Mouse (Mus musculus) spleen, postnatal 36 days (tissue): Measurements from ENCODE around the gene Psmg1.
"Not testable (repeated sequence)": the region's sequence is repeated elsewhere in the genome, so short reads cannot be mapped to it uniquely, and the experiment has no call there.

Source experiments
- DNase-seq, 2 experiments: peaks; one replicate each; pipeline ENCODE4 v3.0.0; 2022; ENCODE audit warnings: low spot score in 2 of 2, mixed read lengths in 1 of 2

Gene Psmg1

DNA sequence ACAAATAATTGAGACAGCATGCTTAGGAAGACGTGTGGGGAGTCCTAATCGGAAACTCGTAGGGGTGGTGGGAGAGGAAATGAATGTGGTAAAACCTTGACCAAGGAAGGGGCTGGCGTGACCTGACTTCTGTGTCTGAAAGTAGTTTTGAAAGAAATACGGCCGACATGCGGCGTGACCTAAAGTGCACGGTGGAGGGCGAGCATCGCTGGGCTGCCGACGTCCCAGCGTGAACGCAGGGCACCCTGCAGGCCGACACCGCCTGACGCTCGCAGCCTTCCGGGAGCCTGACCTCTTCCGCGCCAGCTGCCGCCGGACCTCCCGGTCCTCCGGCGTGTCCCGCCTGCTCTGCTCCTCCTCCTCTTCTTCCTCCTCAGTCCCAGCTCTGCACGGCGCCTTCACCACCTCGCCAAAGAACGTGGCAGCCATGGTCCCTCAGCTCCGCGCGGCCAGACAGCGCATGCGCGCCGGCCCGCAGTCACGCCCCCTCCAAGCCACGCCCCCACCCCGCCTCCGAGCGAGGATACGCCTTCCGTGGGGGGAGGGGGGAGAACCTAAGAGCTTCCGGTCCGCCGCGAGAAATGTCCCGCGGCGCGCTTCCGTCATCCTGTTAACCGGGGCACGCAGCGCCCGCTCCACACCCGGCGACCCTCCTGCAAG is at the start of gene Psmg1:
Gene Psmg1 (minus strand): TSS at position 499 of the 660 bp plus-strand sequence.
- DNase-seq = peak; percentile 92 to 94

DNA sequence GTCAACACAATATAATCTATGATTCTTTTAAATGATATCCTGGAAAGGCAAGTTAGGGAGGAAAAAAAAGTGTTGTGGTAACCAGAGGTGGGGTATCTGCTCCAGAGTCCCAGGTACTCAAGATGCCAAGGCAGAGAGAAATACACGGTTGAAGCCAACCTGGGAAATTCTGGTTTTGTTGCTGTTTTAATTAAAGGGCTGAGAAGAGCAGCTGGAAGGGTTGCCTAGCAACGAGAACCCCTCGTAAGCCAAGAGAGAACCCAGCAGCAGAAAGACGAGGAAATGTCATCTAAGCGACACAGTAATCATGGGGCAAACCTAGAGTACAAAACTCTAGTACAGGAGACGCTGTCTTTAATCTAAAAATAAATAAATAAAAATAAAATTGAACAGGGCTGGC is 48.8 kb upstream of the Psmg1 start:
- no peak for DNase-seq

DNA sequence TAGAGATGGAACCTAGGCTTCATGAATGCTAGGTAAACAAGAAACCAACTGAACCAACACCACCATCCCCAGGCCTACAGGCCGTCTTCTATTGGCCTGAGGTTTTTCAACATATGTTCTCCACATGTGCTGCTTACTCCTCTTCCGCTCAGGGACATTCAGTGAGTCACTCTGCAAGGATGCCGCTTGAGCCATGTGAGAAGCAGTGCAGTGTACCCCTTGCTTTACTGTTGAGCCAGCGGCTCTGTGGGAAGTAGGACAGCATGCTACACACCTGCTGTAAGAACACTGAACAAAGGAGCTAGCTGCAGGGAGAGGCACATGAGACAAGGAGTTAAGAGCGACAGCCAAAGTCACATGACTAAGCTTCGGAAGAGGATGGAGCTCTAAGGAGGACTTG is 43.7 kb upstream of the Psmg1 start:
- DNase-seq = no peak

DNA sequence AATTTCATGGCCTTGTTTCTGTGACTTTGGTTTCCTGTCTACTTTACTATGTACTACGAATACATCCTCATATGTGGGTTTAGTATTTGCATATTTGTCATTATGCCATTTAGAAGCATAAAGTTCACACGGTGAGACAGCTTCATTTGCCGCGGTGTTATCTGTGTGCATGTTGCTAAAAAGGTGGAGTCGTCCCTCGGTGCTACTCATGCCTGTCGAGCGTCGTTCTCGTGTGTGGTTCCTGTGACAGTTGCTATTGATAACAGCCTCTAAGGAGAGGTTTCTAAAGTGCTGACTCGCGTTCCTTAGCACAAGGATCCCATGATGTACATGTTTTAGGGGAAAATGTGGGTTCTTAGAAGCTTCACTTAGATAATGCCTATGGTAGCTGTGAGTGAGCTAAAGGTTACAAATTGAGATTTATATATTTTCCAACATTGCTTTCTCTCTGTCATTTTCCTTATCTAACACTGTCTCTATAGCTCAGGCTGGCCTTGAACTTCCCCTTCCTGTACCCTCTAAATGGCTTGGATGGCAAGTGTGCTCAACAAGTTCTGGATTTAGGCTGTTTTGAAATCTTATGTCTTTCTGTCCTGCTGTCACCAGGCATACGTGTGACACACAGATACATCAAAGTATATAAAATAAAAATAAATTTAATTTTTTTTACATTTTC is 41.7 kb upstream of the Psmg1 start:
- DNase-seq = peak in 1 of 2 experiments; percentile 8

DNA sequence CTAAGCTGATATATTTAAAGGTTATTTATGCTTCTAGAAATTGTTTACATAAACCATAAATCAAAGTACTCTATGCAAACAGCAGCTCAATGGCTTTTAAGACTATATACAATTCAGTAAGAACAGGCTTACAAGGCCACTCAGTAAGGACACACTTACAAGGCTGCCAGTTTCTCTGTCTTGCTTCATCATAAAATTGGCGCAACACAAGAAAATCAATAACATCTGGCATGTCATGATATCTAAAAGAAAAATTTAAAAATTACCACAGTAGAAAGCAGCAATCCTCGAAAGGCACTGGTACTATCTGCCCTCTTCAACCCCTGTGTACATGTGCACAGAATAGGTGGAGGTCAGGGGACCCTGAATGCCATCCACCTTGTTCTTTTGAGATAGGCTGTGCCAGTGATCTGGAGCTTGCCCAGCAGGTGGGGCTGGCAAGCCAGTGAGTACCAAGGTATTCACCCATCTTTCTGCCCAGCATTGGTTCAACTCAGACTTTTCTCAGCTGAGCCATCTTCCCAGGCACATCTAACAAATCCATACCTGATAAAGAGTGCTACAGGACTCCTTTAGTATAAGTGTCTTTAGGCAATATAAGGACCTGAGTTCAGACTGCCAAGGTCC is 39.8 kb upstream of the Psmg1 start:
- peak; percentile 19 to 25 for DNase-seq

DNA sequence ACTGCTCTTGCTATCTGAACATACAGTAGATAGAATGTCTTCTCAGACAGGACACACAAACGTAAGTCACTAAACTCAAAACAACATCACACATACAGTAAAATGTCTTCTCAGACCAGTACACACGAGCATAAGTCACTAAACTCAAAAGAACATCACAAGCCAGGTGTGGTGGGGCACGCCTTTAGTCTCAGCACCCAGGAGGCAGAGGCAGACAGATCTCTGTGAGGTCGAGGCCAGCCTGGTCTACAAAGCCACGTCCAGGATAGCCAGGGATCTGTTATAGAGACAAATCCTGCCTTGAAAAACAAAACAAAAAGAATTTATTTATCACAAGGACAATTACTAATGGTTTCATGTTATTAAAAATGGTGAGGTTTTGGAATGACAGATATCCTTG is 35.5 kb upstream of the Psmg1 start:
- DNase-seq = no peak

DNA sequence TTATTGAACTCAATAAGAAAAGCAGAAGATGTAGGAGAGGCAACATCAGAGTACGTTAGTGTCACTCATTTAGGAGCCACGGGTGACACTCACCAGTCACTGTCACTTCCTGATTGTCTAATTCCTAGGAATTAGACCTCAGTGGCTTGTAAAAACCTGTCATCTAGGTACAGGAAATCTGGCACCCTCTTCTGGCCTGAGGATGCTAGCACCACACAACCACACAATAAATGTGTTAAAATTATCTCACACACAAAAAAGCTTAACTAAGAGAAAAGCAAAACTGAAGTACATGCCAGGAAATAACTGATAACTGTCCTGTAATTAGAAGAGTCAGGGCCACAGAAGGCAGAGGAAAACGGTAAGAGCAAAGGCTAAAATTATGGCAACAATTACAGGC is 34.5 kb upstream of the Psmg1 start:
- DNase-seq = no peak

DNA sequence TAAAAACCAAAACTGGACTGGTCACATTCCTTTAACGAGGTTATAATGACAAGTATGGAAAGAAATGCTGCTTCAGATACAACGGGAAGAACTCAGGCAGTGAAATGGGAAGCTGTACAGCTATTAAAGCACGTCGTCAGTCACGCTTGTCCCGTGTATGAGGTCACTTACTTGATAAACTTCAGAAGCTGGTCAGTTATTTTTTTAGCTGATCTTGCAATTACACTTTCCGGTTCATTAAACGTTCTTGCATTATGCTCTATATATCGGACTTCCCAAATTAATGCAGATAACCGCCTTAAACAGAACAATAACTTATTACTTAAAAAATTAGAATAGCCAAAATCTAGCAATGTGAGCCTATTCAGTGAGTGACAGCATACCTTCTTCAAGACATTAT is 30.3 kb upstream of the Psmg1 start:
- no peak for DNase-seq

DNA sequence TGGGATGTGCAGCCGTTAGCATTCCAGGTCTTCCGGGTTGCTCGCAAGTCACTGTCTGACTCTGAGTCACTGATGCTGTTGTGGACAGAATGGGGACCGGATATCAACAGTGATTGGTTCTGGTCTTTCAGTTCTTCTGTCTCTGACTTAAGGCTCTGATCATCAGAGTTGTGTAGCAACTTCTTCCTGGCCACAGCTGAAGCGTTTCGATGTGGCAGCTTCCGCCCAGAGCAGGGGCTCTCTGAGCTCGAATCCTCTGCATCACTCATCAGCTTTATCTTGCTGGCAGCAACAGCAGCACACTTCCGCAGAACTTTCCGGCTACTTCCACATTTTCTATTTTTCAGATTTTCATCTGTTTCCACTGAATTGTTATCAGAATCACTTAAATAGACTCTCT is 18.4 kb upstream of the Psmg1 start:
- not testable (repeated sequence) for DNase-seq

DNA sequence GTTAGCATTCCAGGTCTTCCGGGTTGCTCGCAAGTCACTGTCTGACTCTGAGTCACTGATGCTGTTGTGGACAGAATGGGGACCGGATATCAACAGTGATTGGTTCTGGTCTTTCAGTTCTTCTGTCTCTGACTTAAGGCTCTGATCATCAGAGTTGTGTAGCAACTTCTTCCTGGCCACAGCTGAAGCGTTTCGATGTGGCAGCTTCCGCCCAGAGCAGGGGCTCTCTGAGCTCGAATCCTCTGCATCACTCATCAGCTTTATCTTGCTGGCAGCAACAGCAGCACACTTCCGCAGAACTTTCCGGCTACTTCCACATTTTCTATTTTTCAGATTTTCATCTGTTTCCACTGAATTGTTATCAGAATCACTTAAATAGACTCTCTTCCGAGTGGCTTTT is 13.5 kb upstream of the Psmg1 start:
- not testable (repeated sequence) for DNase-seq

DNA sequence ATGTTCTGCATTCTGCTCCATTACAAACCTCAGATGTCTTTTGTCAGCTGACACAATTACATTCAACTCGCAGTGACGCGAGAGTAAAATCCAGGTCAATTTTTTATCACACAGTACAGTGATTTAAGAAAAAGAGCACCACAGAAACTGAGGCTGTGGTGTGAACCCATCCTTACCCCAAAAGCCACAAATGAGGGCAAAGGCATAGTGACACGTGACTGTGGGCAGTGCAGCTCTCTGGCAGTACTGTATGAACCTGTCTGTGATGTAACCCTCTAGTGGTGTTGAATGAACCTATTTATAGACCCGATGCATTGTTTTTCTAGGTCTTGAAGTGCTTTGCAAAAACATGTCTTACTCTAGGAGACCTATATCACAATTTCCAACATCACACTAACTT is 8.5 kb upstream of the Psmg1 start:
- peak in 1 of 2 experiments; percentile 19 for DNase-seq

DNA sequence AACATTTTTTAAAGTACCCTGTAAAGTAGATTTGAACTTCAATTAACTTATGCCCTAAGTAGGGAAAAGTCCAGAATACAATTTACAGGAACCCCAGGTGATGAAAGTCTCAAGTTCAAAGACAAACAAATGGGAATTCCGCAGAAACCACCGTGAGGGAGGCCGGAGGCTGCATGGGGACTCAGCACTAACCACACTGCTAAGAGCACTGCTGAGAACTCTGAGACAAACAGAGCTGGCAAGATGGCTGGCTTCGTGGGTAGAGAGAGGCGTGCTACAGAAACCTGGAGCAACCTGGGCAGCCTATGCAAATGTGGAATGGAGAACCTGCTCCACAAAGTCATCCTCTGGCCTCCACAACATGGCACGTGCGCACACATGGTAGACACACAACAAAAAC is 5.4 kb upstream of the Psmg1 start:
- DNase-seq = no peak

DNA sequence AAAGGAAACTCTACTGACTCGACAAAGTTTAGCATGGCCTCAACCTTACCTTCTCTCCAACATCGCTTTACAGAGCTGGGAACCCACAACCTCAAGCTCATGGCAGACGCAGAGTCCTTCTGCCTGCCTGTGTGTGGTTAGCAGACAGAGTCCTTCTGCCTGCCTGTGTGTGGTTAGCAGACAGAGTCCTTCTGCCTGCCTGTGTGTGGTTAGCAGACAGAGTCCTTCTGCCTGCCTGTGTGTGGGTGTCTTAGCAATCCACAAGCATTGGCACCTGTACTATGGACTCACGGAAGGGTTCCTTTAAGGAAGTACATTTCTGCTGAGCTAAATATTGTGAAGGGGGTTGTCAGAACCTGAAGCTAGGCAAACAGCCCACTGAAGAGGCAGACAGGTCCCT is 3.8 kb upstream of the Psmg1 start:
- DNase-seq = not testable (repeated sequence)

DNA sequence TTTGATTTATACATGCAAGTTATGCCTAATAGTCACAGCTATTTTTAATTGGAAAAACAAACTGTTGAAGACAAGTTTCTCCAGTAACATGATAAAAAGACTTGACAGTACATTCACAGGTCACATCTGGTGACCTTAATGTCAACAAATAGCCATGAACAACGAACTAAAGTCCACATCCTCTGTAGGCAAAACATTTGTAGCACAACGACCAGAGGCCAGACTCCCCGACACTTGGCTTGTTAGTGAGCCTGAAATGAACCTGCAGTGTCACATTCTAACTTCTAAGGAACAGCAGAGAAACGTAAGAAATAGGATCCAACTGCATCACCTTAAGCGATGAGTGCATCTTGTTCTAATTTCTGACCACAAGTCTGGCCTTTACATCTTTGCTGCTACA is 1.8 kb upstream of the Psmg1 start:
- DNase-seq = no peak

DNA sequence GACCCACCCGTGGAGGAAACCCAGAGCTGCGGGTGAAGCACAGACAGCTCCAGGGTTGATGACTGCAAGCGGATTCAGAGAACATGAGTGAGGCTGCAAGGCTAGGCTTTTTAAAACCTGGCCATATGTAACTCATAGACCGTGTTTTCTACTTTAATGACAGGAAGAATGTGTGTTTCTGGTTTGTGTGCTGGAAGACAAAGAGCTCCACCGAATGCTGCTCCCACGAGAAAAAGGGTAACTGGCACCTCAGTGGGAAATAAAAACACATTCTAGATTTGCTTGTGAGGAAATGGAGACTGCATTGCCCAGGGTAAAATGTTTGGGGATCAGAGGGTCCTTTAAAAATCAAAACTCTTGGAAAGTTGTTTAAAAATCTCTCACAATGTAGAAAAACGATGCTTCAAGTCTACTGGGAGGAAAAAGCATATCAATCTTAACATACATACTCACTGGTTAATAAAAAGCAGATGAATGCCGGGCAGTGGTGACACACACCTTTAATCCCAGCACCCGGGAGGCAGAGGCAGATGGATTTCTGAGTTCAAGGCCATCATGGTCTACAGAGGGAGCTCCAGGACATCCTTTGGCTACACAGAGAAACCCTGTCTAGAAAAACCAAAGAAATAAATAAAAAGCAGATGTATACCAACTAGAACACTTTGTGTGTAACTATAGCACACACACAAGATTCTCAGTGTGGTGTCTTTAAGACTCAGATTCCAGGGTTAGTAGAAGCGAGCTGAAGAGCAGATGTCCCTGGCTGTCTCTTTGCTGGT is 551 bp upstream of the Psmg1 start:
- no peak for DNase-seq

DNA sequence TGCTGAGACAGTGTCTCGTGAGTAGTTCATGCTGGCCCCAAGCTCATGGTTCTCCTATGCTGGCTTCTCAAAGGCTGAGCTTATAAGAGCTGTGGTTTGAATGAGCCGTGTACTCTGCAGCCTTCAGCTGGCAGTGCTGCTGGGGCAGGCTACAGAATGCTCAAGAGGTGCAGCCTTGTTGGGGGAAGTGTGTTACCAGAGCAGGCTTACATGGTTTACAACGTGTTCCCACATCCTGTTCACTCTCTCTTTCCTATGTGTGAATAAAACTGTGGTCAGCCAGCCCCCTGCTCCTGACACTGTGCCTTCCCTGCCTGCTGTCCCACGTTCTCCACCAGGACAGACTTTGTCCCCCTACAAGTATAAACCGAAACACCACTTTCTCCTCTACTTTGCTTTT is 5.8 kb downstream of the Psmg1 start:
- peak in 1 of 2 experiments; percentile 9 for DNase-seq

DNA sequence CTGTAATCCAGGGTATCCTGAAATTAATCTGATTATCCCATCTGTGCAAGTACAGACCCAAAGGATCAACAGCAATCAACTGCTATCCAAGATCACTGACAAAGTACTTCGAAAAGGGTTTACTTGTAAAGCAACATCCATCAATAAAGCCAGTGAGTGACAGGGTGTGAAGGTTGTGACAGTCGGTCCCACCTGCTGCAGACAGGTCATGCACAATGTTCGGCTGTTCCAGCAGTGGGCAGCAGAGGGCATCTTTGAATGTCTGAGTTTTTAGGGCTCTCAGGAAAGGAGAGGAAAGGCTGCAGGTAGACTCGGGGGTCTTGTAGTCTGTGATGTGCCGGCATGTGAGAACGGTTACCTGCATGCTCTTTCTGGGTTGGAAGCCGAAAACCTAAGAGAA is 7.2 kb downstream of the Psmg1 start:
- peak in 1 of 2 experiments; percentile 8 for DNase-seq

DNA sequence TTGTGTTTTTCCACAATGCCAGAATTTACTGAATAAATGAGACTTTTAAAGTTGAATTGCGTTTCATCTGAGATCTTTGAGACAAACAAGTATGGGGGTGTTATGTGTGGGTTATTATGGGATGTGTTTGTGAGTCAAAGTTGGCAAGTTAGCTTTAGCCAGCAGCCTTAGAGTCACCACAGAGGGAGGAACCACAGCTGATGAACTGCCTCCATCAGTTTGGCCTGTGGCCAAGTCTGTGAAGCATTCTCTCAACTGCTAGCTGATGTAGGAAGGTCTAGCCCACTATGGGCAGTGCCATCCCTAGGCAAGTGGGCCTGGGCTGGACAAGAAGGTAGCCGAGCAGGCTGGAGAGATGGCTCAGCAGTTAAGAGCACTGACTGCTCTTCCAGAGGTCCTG is 19.9 kb downstream of the Psmg1 start:
- no peak for DNase-seq

DNA sequence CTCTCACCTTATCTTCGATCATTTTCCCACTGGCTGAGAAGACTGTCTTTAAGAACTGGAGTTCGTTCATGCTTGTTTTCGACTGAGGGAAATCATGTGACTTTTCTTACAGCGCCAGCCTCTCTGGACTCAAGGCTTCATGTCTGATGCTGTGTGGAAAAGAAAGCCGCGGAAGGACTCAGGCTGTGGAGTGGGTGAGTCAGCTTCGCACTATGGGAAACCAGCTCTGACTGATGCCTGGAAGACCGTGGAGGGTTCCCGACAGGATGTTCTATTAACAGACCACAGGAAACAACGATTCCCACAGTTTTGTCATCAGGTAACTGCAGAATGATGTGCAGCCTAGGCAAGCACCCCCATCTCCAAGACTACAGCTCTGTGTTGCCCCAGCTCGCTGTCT is 23.3 kb downstream of the Psmg1 start:
- DNase-seq = no peak

DNA sequence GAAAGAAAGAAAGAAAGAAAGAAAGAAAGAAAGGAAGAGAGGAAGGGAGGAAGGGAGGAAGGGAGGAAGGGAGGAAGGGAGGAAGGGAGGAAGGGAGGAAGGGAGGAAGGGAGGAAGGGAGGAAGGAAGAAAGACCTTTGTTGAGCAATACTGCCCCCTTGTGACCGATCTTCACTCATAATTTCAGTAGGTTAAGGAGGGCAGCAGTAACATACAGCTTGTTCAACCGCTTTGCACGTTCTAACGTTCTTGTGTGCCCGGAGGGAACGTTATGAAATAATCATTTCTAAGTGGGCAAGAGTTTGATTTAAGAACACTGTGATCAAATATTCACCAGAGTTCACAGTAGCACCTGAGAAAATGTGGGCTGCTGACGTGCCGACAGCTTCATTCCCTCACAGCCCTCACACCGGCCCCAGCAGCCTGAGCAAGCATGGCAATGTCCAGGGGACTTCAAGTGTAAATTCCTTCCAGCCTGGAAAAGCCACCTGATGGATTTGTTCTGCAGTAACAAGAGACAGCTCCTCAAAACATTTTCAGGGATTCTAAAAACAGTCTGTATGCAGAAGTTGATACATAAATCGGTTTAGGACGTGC is 26.2 kb downstream of the Psmg1 start:
- no peak for DNase-seq

DNA sequence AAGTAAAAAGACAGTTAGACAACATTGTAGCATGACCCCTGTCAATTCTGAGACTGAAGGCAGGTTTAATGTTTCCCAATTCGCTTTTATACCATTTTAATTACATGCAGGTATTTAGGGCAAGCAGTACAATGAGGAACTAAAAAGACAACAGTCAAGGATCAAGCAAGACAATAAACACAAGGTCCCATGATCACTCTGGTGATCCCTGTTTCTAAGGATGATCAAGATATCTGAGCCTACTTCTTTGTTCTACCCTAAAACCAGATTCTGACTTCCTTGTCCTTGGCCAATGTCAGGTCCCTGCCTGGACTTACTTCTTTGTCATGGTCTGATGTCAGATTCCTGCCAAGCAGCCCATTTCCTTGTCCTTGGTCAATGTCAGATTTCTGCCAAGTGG is 29.3 kb downstream of the Psmg1 start:
- DNase-seq = not testable (repeated sequence)

DNA sequence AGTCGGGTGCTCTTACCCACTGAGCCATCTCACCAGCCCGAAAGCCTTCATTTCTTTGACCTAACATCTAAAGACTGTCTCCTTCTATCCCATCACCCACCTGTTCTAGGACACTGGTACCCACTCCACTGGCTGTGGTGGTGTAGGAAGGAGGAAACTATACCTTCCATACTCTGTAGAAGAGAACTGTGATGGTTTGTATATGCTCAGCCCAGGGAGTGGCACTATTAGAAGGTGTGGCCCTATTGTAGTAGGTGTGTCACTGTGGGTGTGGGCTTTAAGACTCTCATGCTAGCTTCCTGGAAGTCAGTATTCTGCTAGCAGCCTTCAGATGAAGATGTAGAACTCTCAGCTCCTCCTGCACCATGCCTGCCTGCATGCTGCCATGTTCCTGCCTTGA is 30.1 kb downstream of the Psmg1 start:
- DNase-seq = not testable (repeated sequence)
